Mouse (Mus musculus): ENCODE data around the gene Osbpl10. TPM values are rescaled to one million over a fixed set of nuclear protein-coding genes. Genes with fewer than 3 reads are reported as not detected.

Osbpl10 gene
- polyA plus RNA-seq, 1 experiment from 2014 or later, result 1.4 TPM

DNA sequence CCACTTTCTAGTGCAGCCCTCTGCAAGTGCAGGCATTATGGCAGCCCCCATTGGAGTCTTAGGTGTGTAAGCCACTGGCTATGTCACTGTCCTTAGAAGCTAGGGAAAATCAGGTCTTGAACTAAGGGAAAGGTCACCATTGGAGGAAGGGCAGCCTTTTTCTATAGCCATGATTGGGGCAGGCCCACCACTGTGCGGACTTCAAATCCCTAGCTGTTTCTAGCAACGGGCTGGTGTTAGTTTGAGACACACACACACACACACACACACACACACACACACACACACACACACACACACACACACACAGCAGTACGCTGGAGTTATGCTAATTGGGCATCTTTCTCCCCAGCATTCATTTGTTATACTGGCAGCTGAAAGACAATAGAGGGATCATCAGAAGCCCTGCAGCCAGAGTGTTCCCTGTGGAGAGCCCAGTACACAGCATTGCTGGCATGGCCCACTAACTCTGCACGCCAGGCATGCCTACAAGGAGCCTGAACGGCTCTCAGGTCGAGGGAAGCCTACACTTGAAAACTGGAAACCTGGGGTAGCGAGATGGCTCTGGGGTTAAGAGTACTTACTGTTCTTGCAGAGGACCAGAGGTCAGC is 246.5 kb downstream of the Osbpl10 start:
- Histone ChIP-seq H3K4me3 (ENCODE audit: low read depth, low read length) (no peak overlapping the region), H3K36me3 (ENCODE audit: control insufficient read depth, insufficient read depth, low read length) (no peaks in the 10 kb centered on the region), H3K4me1 (replicated peaks; ENCODE audit: control insufficient read depth, insufficient read depth) (no peaks in the 10 kb centered on the region), H3K27ac (replicated peaks) (no peak overlapping the region), H3K4me2 (replicated peaks; ENCODE audit: low read depth) (no peak overlapping the region), H3K27me3 (ENCODE audit: control insufficient read depth, insufficient read depth, low read length) (no peaks in the 10 kb centered on the region), H3K9ac (ENCODE audit: low read length) (no peak overlapping the region), H3K9me3 (ENCODE audit: control insufficient read depth, low read length) (no peaks in the 10 kb centered on the region)
- 66% methylated on average over 7 of the region's 7 CpGs for WGBS
- DNase-seq (ENCODE audit: low spot score) (no peak), ATAC-seq (ENCODE audit: low FRiP score, low TSS enrichment) (no peak)
- TF ChIP-seq CTCF (IDR thresholded peaks at IDR 0.05; ENCODE audit: low read depth), result no peak
- no peak for TF ChIP-seq EP300 (optimal IDR thresholded peaks at IDR 0.05)

GRCm38 (mm10) chr9:115229145-115229544 is 250.8 kb downstream of the Osbpl10 start:
- TF ChIP-seq CTCF (IDR thresholded peaks at IDR 0.05; ENCODE audit: low read depth) (no peak), EP300 (optimal IDR thresholded peaks at IDR 0.05) (no peak)
- Histone ChIP-seq H3K36me3 (ENCODE audit: control insufficient read depth, insufficient read depth, low read length) (no peaks in the 10 kb centered on the region), H3K27ac (replicated peaks) (no peak overlapping the region), H3K9me3 (ENCODE audit: control insufficient read depth, low read length) (no peaks in the 10 kb centered on the region), H3K9ac (ENCODE audit: low read length) (no peak overlapping the region), H3K4me1 (replicated peaks; ENCODE audit: control insufficient read depth, insufficient read depth) (no peaks in the 10 kb centered on the region), H3K27me3 (ENCODE audit: control insufficient read depth, insufficient read depth, low read length) (no peaks in the 10 kb centered on the region), H3K4me2 (replicated peaks; ENCODE audit: low read depth) (no peak overlapping the region), H3K4me3 (ENCODE audit: low read depth, low read length) (no peak overlapping the region)
- no peak for DNase-seq (ENCODE audit: low spot score)
- ATAC-seq (ENCODE audit: low FRiP score, low TSS enrichment), result no peak
- WGBS, result 78% methylated on average over 4 of the region's 4 CpGs

- Histone ChIP-seq H3K4me3 (ENCODE audit: low read depth, low read length) (no peak overlapping the region), H3K9me3 (ENCODE audit: control insufficient read depth, low read length) (no peaks in the 10 kb centered on the region), H3K27ac (replicated peaks) (no peak overlapping the region), H3K4me2 (replicated peaks; ENCODE audit: low read depth) (no peak overlapping the region), H3K4me1 (replicated peaks; ENCODE audit: control insufficient read depth, insufficient read depth) (no peaks in the 10 kb centered on the region), H3K27me3 (ENCODE audit: control insufficient read depth, insufficient read depth, low read length) (no peaks in the 10 kb centered on the region), H3K36me3 (ENCODE audit: control insufficient read depth, insufficient read depth, low read length) (no peaks in the 10 kb centered on the region), H3K9ac (ENCODE audit: low read length) (no peak overlapping the region)
- 83% methylated on average over 10 of the region's 10 CpGs for WGBS
- ATAC-seq (ENCODE audit: low FRiP score, low TSS enrichment) (no peak), DNase-seq (ENCODE audit: low spot score) (no peak)
- TF ChIP-seq EP300 (optimal IDR thresholded peaks at IDR 0.05), result no peak
Observed at GRCm38 (mm10) chr9:115229676-115230075, 251.3 kb downstream of the Osbpl10 start.

DNA sequence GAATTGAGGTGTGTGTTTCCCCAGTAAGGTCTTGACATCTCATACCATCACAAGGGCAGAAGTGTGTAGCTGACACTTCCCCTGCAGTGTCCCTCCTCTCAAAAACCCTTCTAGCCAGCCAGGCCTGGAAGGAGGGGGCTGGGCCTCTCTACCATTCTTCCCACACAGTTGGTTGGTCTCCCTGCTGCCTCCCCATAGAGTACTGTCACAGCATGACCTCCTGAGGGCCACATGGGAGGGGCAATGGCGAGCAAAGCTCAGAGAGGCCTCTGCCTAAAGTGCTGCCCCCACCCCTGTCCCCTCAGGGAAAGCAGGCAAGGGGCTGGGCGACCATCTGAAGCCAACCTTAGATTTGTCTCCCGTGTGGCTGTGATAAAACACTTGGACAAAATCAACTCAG is 251.8 kb downstream of the Osbpl10 start:
- no peak overlapping the region for H3K9ac ChIP-seq (ENCODE audit: low read length)
- 41% methylated on average over 3 of the region's 3 CpGs for WGBS
- no peaks in the 10 kb centered on the region for H3K36me3 ChIP-seq (ENCODE audit: control insufficient read depth, insufficient read depth, low read length)
- no peak overlapping the region for H3K27ac ChIP-seq (replicated peaks)
- no peak overlapping the region for H3K4me2 ChIP-seq (replicated peaks; ENCODE audit: low read depth)
- no peak overlapping the region for H3K4me3 ChIP-seq (ENCODE audit: low read depth, low read length)
- DNase-seq (ENCODE audit: low spot score) (no peak), ATAC-seq (ENCODE audit: low FRiP score, low TSS enrichment) (no peak)
- no peaks in the 10 kb centered on the region for H3K9me3 ChIP-seq (ENCODE audit: control insufficient read depth, low read length)
- no peak for TF ChIP-seq EP300 (optimal IDR thresholded peaks at IDR 0.05)
- no peaks in the 10 kb centered on the region for H3K27me3 ChIP-seq (ENCODE audit: control insufficient read depth, insufficient read depth, low read length)
- H3K4me1 ChIP-seq (replicated peaks; ENCODE audit: control insufficient read depth, insufficient read depth), result no peaks in the 10 kb centered on the region

DNA sequence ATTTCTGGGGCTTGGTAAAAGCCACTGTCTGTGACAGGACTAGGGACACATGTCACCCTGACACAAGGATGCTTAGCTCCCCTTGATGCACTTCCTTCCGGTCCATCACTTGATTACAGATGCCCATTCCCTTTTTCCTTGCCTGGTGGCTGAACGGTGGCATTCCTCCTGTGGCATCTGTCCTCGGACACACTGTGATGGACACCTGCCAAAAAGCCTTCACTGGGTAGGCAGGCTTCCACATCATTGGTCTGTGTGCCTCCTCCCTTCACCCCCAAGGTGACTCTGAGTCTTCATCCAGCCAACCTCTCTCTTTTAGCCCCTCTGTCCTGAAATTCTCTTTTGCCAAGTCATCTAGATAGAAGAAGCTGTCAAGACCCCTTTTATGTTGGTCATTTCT is 253.1 kb downstream of the Osbpl10 start:
- no peaks in the 10 kb centered on the region for H3K9me3 ChIP-seq (ENCODE audit: control insufficient read depth, low read length)
- TF ChIP-seq CTCF (IDR thresholded peaks at IDR 0.05; ENCODE audit: low read depth) (no peak), EP300 (optimal IDR thresholded peaks at IDR 0.05) (no peak)
- H3K9ac ChIP-seq (ENCODE audit: low read length), result no peak overlapping the region
- DNase-seq (ENCODE audit: low spot score), result no peak
- no peak overlapping the region for H3K27ac ChIP-seq (replicated peaks)
- no peak for ATAC-seq (ENCODE audit: low FRiP score, low TSS enrichment)
- H3K4me3 ChIP-seq (ENCODE audit: low read depth, low read length), result no peak overlapping the region
- H3K4me2 ChIP-seq (replicated peaks; ENCODE audit: low read depth), result no peak overlapping the region
- WGBS, result 89% methylated on average over 3 of the region's 3 CpGs
- no peaks in the 10 kb centered on the region for H3K4me1 ChIP-seq (replicated peaks; ENCODE audit: control insufficient read depth, insufficient read depth)
- no peaks in the 10 kb centered on the region for H3K27me3 ChIP-seq (ENCODE audit: control insufficient read depth, insufficient read depth, low read length)
- no peaks in the 10 kb centered on the region for H3K36me3 ChIP-seq (ENCODE audit: control insufficient read depth, insufficient read depth, low read length)

- no peak overlapping the region for H3K4me2 ChIP-seq (replicated peaks; ENCODE audit: low read depth)
- no peaks in the 10 kb centered on the region for H3K36me3 ChIP-seq (ENCODE audit: control insufficient read depth, insufficient read depth, low read length)
- WGBS, result 88% methylated on average over 5 of the region's 5 CpGs
- no peaks in the 10 kb centered on the region for H3K4me1 ChIP-seq (replicated peaks; ENCODE audit: control insufficient read depth, insufficient read depth)
- H3K9me3 ChIP-seq (ENCODE audit: control insufficient read depth, low read length), result no peaks in the 10 kb centered on the region
- ATAC-seq (ENCODE audit: low FRiP score, low TSS enrichment) (no peak), DNase-seq (ENCODE audit: low spot score) (no peak)
- no peak overlapping the region for H3K9ac ChIP-seq (ENCODE audit: low read length)
- H3K4me3 ChIP-seq (ENCODE audit: low read depth, low read length), result no peak overlapping the region
- no peak overlapping the region for H3K27ac ChIP-seq (replicated peaks)
- TF ChIP-seq EP300 (optimal IDR thresholded peaks at IDR 0.05) (no peak), CTCF (IDR thresholded peaks at IDR 0.05; ENCODE audit: low read depth) (no peak)
- H3K27me3 ChIP-seq (ENCODE audit: control insufficient read depth, insufficient read depth, low read length), result no peaks in the 10 kb centered on the region
Observed at GRCm38 (mm10) chr9:115233721-115234120, 255.4 kb downstream of the Osbpl10 start.

Data from stomach, postnatal 0 days (tissue).